Mouse (Mus musculus) CH12.LX (cell line): ENCODE measurements at regions not wholly inside any gene's neighbourhood (a gene's known extent, or its start where the extent isn't known, plus 50 kb on each side); places are given as distances from the start of the nearest gene placed in this dataset.

Source experiments
- CTCF ChIP-seq, 2 experiments: IDR thresholded peaks in 1 of 2; conservative IDR thresholded peaks in 1 of 2; 2 replicates each; pipeline ENCODE4 v1.5.1; 2011 to 2012; ENCODE audit warnings: low read depth in 2 of 2, low read length in 2 of 2, improper control_type of control experiment in 1 of 2, inconsistent platforms in 1 of 2, mild to moderate bottlenecking in 1 of 2, moderate library complexity in 1 of 2
- IRF4 ChIP-seq: IDR thresholded peaks from 2 replicates; pipeline ENCODE4 v1.6.1; 2014; ENCODE audit warnings: low read depth, mild to moderate bottlenecking, inconsistent platforms, low read length, improper control_type of control experiment
- MAZ ChIP-seq: IDR thresholded peaks from 2 replicates; pipeline ENCODE4 v1.6.1; 2012; ENCODE audit warnings: low read depth, mild to moderate bottlenecking, inconsistent platforms, low read length, improper control_type of control experiment, moderate library complexity
- POLR2A ChIP-seq: IDR thresholded peaks from 2 replicates; pipeline ENCODE4 v1.6.1; 2011; ENCODE audit warnings: low read depth, mild to moderate bottlenecking, improper control_type of control experiment, low read length
- POLR2AphosphoS2 ChIP-seq: IDR thresholded peaks from 2 replicates; pipeline ENCODE4 v1.6.1; 2011; ENCODE audit warnings: low read depth, low read length, improper control_type of control experiment
- SMC3 ChIP-seq: IDR thresholded peaks from 2 replicates; pipeline ENCODE4 v1.6.1; 2011; ENCODE audit warnings: low read depth, low read length, improper control_type of control experiment
- UBTF ChIP-seq: IDR thresholded peaks from 2 replicates; pipeline ENCODE4 v1.6.1; 2012; ENCODE audit warnings: low read depth, mild to moderate bottlenecking, inconsistent platforms, low read length, improper control_type of control experiment, moderate library complexity

GRCm38 (mm10) chr3:106962466-106962865 lies 73.5 kb upstream of the Kcna3 start:
- TF ChIP-seq SMC3 (no peak), MAZ (no peak), POLR2AphosphoS2 (no peak), IRF4 (no peak), POLR2A (no peak), UBTF (no peak), CTCF (conservative IDR thresholded peaks at IDR 0.05 in 1 of 2, IDR thresholded peaks at IDR 0.05 in 1 of 2; ENCODE audit: low read depth in 2 of 2, low read length in 2 of 2) (no peak)
